Mouse (Mus musculus) midbrain, embryonic 16.5 days (tissue): Measurements from ENCODE around the gene Enam. TPM values are rescaled to one million over a fixed set of nuclear protein-coding genes. Genes with fewer than 3 reads are reported as not detected.

Experiments
- ATAC-seq: fragments of 200-750 bp; cut with Nextera tagmentation; 2 replicates; pipeline ENCODE4 v1.8.0; 2017; ENCODE audit warnings: moderate TSS enrichment
- H3K27ac ChIP-seq: fragments of 300-500 bp; sonication (generic); 2 replicates; pipeline ENCODE4 v1.5.1; 2014; ENCODE audit warnings: mild to moderate bottlenecking, low read length, mixed read lengths
- H3K27me3 ChIP-seq: fragments of 300-500 bp; sonication (generic); 2 replicates; pipeline ENCODE4 v1.6.1; 2014; ENCODE audit warnings: low read depth, low read length, mixed read lengths; ENCODE audit not compliant: control insufficient read depth, insufficient read depth
- H3K36me3 ChIP-seq: fragments of 300-500 bp; sonication (generic); 2 replicates; pipeline ENCODE4 v1.6.1; 2014; ENCODE audit warnings: mild to moderate bottlenecking, low read length, moderate library complexity, mixed read lengths; ENCODE audit not compliant: control insufficient read depth, insufficient read depth
- H3K4me1 ChIP-seq: fragments of 300-500 bp; sonication (generic); 2 replicates; pipeline ENCODE4 v1.6.1; 2014; ENCODE audit warnings: mild to moderate bottlenecking, low read length, mixed read lengths; ENCODE audit not compliant: control insufficient read depth, insufficient read depth
- H3K4me2 ChIP-seq: fragments of 300-500 bp; sonication (generic); 2 replicates; pipeline ENCODE4 v1.6.1; 2014; ENCODE audit warnings: mild to moderate bottlenecking, low read length, mixed read lengths
- H3K4me3 ChIP-seq: fragments of 300-500 bp; sonication (generic); 2 replicates; pipeline ENCODE4 v1.5.1; 2014; ENCODE audit warnings: low read depth, mild to moderate bottlenecking, low read length, moderate library complexity, mixed read lengths
- H3K9ac ChIP-seq: fragments of 300-500 bp; sonication (generic); 2 replicates; pipeline ENCODE4 v1.6.1; 2014; ENCODE audit warnings: low read depth, low read length, mixed read lengths
- H3K9me3 ChIP-seq: fragments of 300-500 bp; sonication (generic); replicated peaks from 2 replicates; pipeline ENCODE4 v1.6.1; 2014; ENCODE audit warnings: mild to moderate bottlenecking, low read length, mixed read lengths; ENCODE audit not compliant: control insufficient read depth, poor library complexity, severe bottlenecking
- WGBS: fragments of 180-500 bp; shearing (Covaris S2); extraction: QIAGEN DNeasy Blood & Tissue Kit; methylation state at CpG from one replicate; pipeline ENCODE4 v1.1.7; 2014; 5-methylcytosine and 5-hydroxymethylcytosine counted together
- polyA plus RNA-seq: library from polyadenylated mRNA; unstranded; fragments of >200 nt; fragmentation: Nextera tagmentation; extraction: Ambion mirVana; gene quantifications from 2 replicates; pipeline ENCODE4 v1.2.1, GENCODE M21; 2015

The Enam gene
- not detected in 2 replicates for polyA plus RNA-seq

DNA sequence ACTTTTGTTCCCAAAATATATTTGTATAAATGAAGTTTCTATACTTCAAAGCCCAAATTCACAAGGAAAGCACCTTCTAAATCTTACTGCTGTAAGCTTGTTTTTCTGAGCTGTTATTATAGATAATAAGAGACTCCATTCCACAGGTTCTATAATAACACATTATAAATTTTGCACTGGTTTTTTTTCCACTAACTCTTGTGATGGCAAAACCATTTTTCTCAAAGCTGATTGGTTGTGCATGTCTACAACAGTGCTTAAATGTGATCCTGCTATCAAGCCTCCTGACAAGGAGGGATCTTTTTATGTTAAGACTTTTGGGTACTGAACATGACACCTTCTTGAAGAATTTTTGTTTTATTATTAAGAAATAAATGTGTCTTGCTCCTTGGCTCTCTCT is at the start of gene Enam:
Gene Enam (plus strand): TSS at position 301 of the 400 bp plus-strand sequence.
- H3K4me2 ChIP-seq, result no peak within 1 kb of the TSS
- H3K36me3 ChIP-seq, result no peaks in the 10 kb centered on the region
- H3K27me3 ChIP-seq, result no peaks in the 10 kb centered on the region
- no peak within 1 kb of the TSS for H3K4me3 ChIP-seq
- no peaks in the 10 kb centered on the region for H3K4me1 ChIP-seq
- ATAC-seq, result no peak
- H3K9me3 ChIP-seq, result no peaks in the 10 kb centered on the region
- no peak within 1 kb of the TSS for H3K27ac ChIP-seq
- no peak within 1 kb of the TSS for H3K9ac ChIP-seq

DNA sequence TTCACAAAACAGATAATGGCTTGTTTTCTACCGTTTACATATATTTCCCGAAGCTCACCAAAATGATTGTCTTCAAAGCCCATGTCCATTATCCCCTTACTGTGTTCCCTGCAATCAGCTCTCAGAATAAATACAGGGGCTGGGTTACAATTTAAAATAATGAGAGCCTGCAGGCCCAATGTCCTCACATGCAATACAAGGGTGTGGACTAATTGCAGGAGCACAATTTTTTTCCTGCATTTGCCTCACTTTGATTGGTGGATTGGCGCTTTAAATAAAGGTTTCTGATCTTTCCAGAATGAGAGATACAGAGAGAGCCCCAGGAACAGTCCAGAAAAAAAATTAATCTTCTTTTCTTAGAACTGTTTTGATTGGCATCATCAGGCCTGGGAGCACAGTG is 32.1 kb upstream of the Enam start, which contains the start of gene Ambn:
Gene Ambn (plus strand): TSS at position 301 of the 400 bp plus-strand sequence.
- no peaks in the 10 kb centered on the region for H3K27me3 ChIP-seq
- no peak within 1 kb of the TSS for H3K4me2 ChIP-seq
- no peaks in the 10 kb centered on the region for H3K36me3 ChIP-seq
- no peak for ATAC-seq
- H3K4me1 ChIP-seq, result no peaks in the 10 kb centered on the region
- H3K9ac ChIP-seq, result no peak within 1 kb of the TSS
- no peak within 1 kb of the TSS for H3K4me3 ChIP-seq
- H3K9me3 ChIP-seq, result no peaks in the 10 kb centered on the region; the same call in 1 of the 2 replicates
- 91% methylated on average over 3 of the region's 3 CpGs for WGBS
- no peak within 1 kb of the TSS for H3K27ac ChIP-seq

- no peak overlapping the region for H3K9ac ChIP-seq
- H3K4me3 ChIP-seq, result no peak overlapping the region
- H3K27me3 ChIP-seq, result no peaks in the 10 kb centered on the region
- no peak overlapping the region for H3K27ac ChIP-seq
- no peaks in the 10 kb centered on the region for H3K9me3 ChIP-seq
- no peaks in the 10 kb centered on the region for H3K4me1 ChIP-seq
- H3K36me3 ChIP-seq, result no peaks in the 10 kb centered on the region
- no peak overlapping the region for H3K4me2 ChIP-seq
- 90% methylated on average over 2 of the region's 2 CpGs for WGBS
- ATAC-seq, result no peak
These were observed 20.3 kb upstream of the Enam start for GRCm38 (mm10) chr5:88467471-88467870.

DNA sequence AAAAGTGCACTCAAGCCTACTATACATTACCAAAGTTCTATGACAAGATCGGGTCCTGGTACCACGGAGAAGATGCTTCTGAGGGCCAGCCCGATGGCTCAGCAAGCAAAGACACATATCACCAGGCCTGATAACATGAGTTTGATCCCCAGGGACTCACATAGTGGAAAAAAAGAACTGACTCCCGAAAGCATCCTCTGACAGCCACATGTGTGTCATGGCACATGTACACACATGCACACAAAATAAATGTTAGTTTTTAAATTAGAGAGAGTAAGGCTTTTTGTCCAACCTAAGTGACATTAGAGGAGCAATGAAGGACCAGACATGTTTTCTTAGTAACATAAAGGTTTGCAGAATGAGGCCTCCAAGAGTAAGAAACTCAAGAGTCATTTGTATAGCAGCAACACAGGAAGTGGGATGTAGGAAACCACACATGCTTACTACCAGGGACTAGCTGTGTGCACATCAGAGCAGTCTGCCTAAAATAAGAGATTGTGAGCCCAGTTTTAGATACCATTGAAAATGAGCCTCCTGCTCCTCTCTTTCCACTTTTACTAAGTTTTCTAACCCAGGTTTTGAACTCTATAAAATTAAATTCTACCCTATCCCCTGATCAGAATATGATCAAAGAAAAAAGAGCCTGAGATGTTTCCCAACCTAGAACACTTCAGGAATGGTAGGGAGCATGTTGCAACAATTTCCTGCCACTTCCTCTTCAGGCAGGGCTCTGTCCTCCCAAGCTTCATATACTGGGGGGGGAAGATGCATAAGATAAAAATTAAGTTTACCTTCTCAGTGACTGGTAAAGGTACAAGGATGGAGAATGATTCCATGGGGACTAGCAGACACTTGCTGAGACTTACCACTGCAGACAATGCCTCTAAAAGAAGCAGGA is 18.7 kb upstream of the Enam start:
- 93% methylated on average over 4 of the region's 4 CpGs for WGBS

GRCm38 (mm10) chr5:88489004-88489403 is 1.2 kb downstream of the Enam start:
- H3K27me3 ChIP-seq, result no peaks in the 10 kb centered on the region
- no peak overlapping the region for H3K4me3 ChIP-seq
- WGBS, result 85% methylated on average over 2 of the region's 2 CpGs
- ATAC-seq, result no peak
- H3K9me3 ChIP-seq, result no peaks in the 10 kb centered on the region
- H3K4me1 ChIP-seq, result no peaks in the 10 kb centered on the region
- H3K4me2 ChIP-seq, result no peak overlapping the region
- H3K36me3 ChIP-seq, result no peaks in the 10 kb centered on the region
- no peak overlapping the region for H3K27ac ChIP-seq
- H3K9ac ChIP-seq, result no peak overlapping the region

More for the DNA sequence above, 18.7 kb upstream of the Enam start:
- no peaks in the 10 kb centered on the region for H3K36me3 ChIP-seq
- H3K4me3 ChIP-seq, result no peak overlapping the region
- H3K9ac ChIP-seq, result no peak overlapping the region
- no peaks in the 10 kb centered on the region for H3K9me3 ChIP-seq
- no peaks in the 10 kb centered on the region for H3K4me1 ChIP-seq
- H3K27ac ChIP-seq, result no peak overlapping the region
- no peak for ATAC-seq
- no peaks in the 10 kb centered on the region for H3K27me3 ChIP-seq
- no peak overlapping the region for H3K4me2 ChIP-seq

DNA sequence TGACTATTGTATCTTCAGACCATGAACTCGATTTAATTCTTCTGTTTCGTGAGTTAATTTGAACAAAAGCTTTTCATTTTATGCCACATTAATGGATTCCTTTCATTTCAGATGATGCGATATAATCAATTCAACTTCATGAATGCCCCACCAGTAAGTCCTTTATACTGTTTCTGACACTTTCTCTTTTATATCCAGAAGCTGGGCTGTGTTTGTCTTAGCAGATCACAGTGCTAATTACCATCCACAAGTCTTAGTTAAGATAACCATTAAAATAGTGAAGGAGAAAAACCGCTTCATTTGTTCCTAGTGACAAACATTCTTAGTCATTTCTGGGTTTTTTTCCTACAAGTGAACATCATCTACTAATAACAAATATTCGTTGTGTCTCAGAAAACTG is 3.3 kb downstream of the Enam start:
- H3K4me1 ChIP-seq, result no peaks in the 10 kb centered on the region
- H3K27me3 ChIP-seq, result no peaks in the 10 kb centered on the region
- no peaks in the 10 kb centered on the region for H3K36me3 ChIP-seq
- H3K27ac ChIP-seq, result no peak overlapping the region
- no peak for ATAC-seq
- H3K9ac ChIP-seq, result no peak overlapping the region
- H3K9me3 ChIP-seq, result no peaks in the 10 kb centered on the region
- H3K4me2 ChIP-seq, result no peak overlapping the region
- H3K4me3 ChIP-seq, result no peak overlapping the region
- 49% methylated on average over 5 of the region's 5 CpGs for WGBS

- ATAC-seq, result no peak
- H3K4me2 ChIP-seq, result no peak overlapping the region
- H3K27ac ChIP-seq, result no peak overlapping the region
- 93% methylated on average over 3 of the region's 3 CpGs for WGBS
- H3K36me3 ChIP-seq, result no peaks in the 10 kb centered on the region
- H3K4me3 ChIP-seq, result no peak overlapping the region
- no peaks in the 10 kb centered on the region for H3K9me3 ChIP-seq
- H3K4me1 ChIP-seq, result no peaks in the 10 kb centered on the region
- no peak overlapping the region for H3K9ac ChIP-seq
- no peaks in the 10 kb centered on the region for H3K27me3 ChIP-seq
These were observed 12.0 kb downstream of the Enam start for GRCm38 (mm10) chr5:88499781-88500180.

- Histone ChIP-seq H3K9me3 (no peaks in the 10 kb centered on the region), H3K27me3 (no peaks in the 10 kb centered on the region), H3K27ac (no peak overlapping the region), H3K4me2 (no peak overlapping the region), H3K9ac (no peak overlapping the region), H3K4me1 (no peaks in the 10 kb centered on the region), H3K4me3 (no peak overlapping the region), H3K36me3 (no peaks in the 10 kb centered on the region)
- ATAC-seq, result no peak
- 67% methylated on average over 1 of the region's 1 CpGs for WGBS
These were observed 20.8 kb downstream of the Enam start for GRCm38 (mm10) chr5:88508555-88508954.

GRCm38 (mm10) chr5:88508990-88509389 is 21.2 kb downstream of the Enam start:
- no peak overlapping the region for H3K27ac ChIP-seq
- WGBS, result 78% methylated on average over 1 of the region's 1 CpGs

More at GRCm38 (mm10) chr5:88508990-88509389, 21.2 kb downstream of the Enam start:
- Histone ChIP-seq H3K4me2 (no peak overlapping the region), H3K4me1 (no peaks in the 10 kb centered on the region), H3K4me3 (no peak overlapping the region), H3K9me3 (no peaks in the 10 kb centered on the region), H3K27me3 (no peaks in the 10 kb centered on the region), H3K9ac (no peak overlapping the region), H3K36me3 (no peaks in the 10 kb centered on the region)
- ATAC-seq, result no peak
